ENCODE assay signal across 16 mouse cellular contexts in genomic region chr13:57660523-57660922, GRCm38 (mm10).
DNase-seq lines count a peak whose midpoint lies in the region; ATAC-seq and TF ChIP-seq lines count a peak whose summit lies in the region.
"Had no signal": no experiment of that assay in that cellular context is flagged by ENCODE, and none has a peak within 500 bp of the region (broad histone marks: within the 10 kb centered on the region; RNA-seq: fewer than 3 reads in every experiment).

No protein-coding gene starts in this region.

- no peak overlapping the region for H3K4me3 ChIP-seq in forebrain, embryonic 10.5 days
- H3K4me3 ChIP-seq in forebrain, postnatal 0 days (ENCODE audit: low read depth, low read length), result no peak overlapping the region
- no peak overlapping the region for H3K4me3 ChIP-seq in midbrain, embryonic 10.5 days
- no peak overlapping the region for H3K4me3 ChIP-seq in midbrain, embryonic 13.5 days (replicated peaks)
- H3K4me3 ChIP-seq in liver, embryonic 15.5 days (replicated peaks), result peak overlapping the region; percentile 20; the same call in 1 of the 2 replicates
- H3K4me3 ChIP-seq: embryonic facial prominence, embryonic 13.5 days; forebrain, embryonic 15.5 days; heart, embryonic 13.5 days had no signal

- H3K4me1 ChIP-seq in forebrain, embryonic 10.5 days, result peaks cover 7% of the 10 kb centered on the region; the same call in 1 of the 2 replicates
- no peaks in the 10 kb centered on the region for H3K4me1 ChIP-seq in forebrain, postnatal 0 days (ENCODE audit: insufficient read depth)
- H3K4me1 ChIP-seq in midbrain, embryonic 10.5 days, result no peaks in the 10 kb centered on the region
- H3K4me1 ChIP-seq in midbrain, embryonic 13.5 days (replicated peaks), result no peaks in the 10 kb centered on the region
- H3K4me1 ChIP-seq in liver, embryonic 15.5 days (replicated peaks), result peaks cover 58% of the 10 kb centered on the region
- H3K4me1 ChIP-seq: forebrain, embryonic 15.5 days had no signal

- no peaks in the 10 kb centered on the region for H3K36me3 ChIP-seq in forebrain, embryonic 10.5 days (replicated peaks)
- H3K36me3 ChIP-seq in forebrain, postnatal 0 days (ENCODE audit: insufficient read depth), result no peaks in the 10 kb centered on the region
- no peaks in the 10 kb centered on the region for H3K36me3 ChIP-seq in midbrain, embryonic 10.5 days
- no peaks in the 10 kb centered on the region for H3K36me3 ChIP-seq in midbrain, embryonic 13.5 days
- H3K36me3 ChIP-seq in liver, embryonic 15.5 days (replicated peaks), result no peaks in the 10 kb centered on the region
- H3K36me3 ChIP-seq: embryonic facial prominence, embryonic 13.5 days; forebrain, embryonic 15.5 days; heart, embryonic 13.5 days had no signal

- H3K27ac ChIP-seq in forebrain, embryonic 10.5 days, result peak overlapping the region; percentile 62
- no peak overlapping the region for H3K27ac ChIP-seq in forebrain, postnatal 0 days (ENCODE audit: low read depth, low read length)
- 0 out of 2 replicates have a peak overlapping the region, but pooled peaks have one; percentile 3 for H3K27ac ChIP-seq in midbrain, embryonic 10.5 days (replicated peaks)
- no peak overlapping the region for H3K27ac ChIP-seq in midbrain, embryonic 13.5 days
- peak overlapping the region; percentile 78 for H3K27ac ChIP-seq in liver, embryonic 15.5 days (replicated peaks)
- H3K27ac ChIP-seq: embryonic facial prominence, embryonic 13.5 days; forebrain, embryonic 15.5 days; heart, embryonic 13.5 days; hindbrain, embryonic 14.5 days had no signal

- TF ChIP-seq CTCF in forebrain, postnatal 0 days (IDR thresholded peaks at IDR 0.05; ENCODE audit: low read depth), result no peak

- 92% methylated on average over 2 of the region's 2 CpGs for WGBS in forebrain, embryonic 10.5 days
- WGBS in forebrain, postnatal 0 days, result 83% methylated on average over 2 of the region's 2 CpGs
- 79% methylated on average over 2 of the region's 2 CpGs for WGBS in midbrain, embryonic 10.5 days
- 85% methylated on average over 2 of the region's 2 CpGs for WGBS in midbrain, embryonic 13.5 days
- WGBS in liver, embryonic 15.5 days (ENCODE audit: insufficient replicate concordance), result 33% methylated on average over 2 of the region's 2 CpGs

- ATAC-seq in forebrain, postnatal 0 days, result no peak
- ATAC-seq in midbrain, embryonic 13.5 days, result no peak
- ATAC-seq in liver, embryonic 15.5 days (ENCODE audit: insufficient read depth), result peak; percentile 79
- no peak for ATAC-seq in megakaryocyte-erythroid progenitor cell, adult 5-6 weeks (replicated peaks; ENCODE audit: low FRiP score, low TSS enrichment, poor library complexity, severe bottlenecking)
- ATAC-seq: forebrain, embryonic 15.5 days had no signal

- no peak overlapping the region for H3K9ac ChIP-seq in forebrain, postnatal 0 days
- no peak overlapping the region for H3K9ac ChIP-seq in midbrain, embryonic 13.5 days (replicated peaks)
- peak overlapping the region; percentile 45 for H3K9ac ChIP-seq in liver, embryonic 15.5 days
- H3K9ac ChIP-seq: embryonic facial prominence, embryonic 13.5 days; forebrain, embryonic 15.5 days; heart, embryonic 13.5 days; hindbrain, embryonic 14.5 days had no signal

- H3K4me2 ChIP-seq in forebrain, postnatal 0 days (ENCODE audit: low read depth), result no peak overlapping the region
- no peak overlapping the region for H3K4me2 ChIP-seq in midbrain, embryonic 13.5 days (replicated peaks)
- H3K4me2 ChIP-seq in liver, embryonic 15.5 days, result peak overlapping the region; percentile 54
- H3K4me2 ChIP-seq: embryonic facial prominence, embryonic 13.5 days; forebrain, embryonic 15.5 days; heart, embryonic 13.5 days; hindbrain, embryonic 14.5 days had no signal

- H3K9me3 ChIP-seq in forebrain, embryonic 10.5 days, result no peaks in the 10 kb centered on the region
- no peaks in the 10 kb centered on the region for H3K9me3 ChIP-seq in forebrain, postnatal 0 days (ENCODE audit: low read length)
- H3K9me3 ChIP-seq in midbrain, embryonic 10.5 days (replicated peaks), result no peaks in the 10 kb centered on the region
- H3K9me3 ChIP-seq in midbrain, embryonic 13.5 days, result no peaks in the 10 kb centered on the region
- H3K9me3 ChIP-seq in liver, embryonic 15.5 days (replicated peaks), result no peaks in the 10 kb centered on the region
- H3K9me3 ChIP-seq: embryonic facial prominence, embryonic 13.5 days; forebrain, embryonic 15.5 days; heart, embryonic 13.5 days had no signal

- H3K27me3 ChIP-seq in forebrain, embryonic 10.5 days (ENCODE audit: poor library complexity, severe bottlenecking), result no peaks in the 10 kb centered on the region
- H3K27me3 ChIP-seq in forebrain, postnatal 0 days (ENCODE audit: insufficient read depth, low read length), result no peaks in the 10 kb centered on the region
- no peaks in the 10 kb centered on the region for H3K27me3 ChIP-seq in midbrain, embryonic 10.5 days (ENCODE audit: low read depth, poor library complexity, severe bottlenecking)
- no peaks in the 10 kb centered on the region for H3K27me3 ChIP-seq in midbrain, embryonic 13.5 days
- no peaks in the 10 kb centered on the region for H3K27me3 ChIP-seq in liver, embryonic 15.5 days
- H3K27me3 ChIP-seq: forebrain, embryonic 15.5 days had no signal

- DNase-seq in forebrain, embryonic 10.5 days (ENCODE audit: extremely low spot score, low spot score), result no peak
- no peak for DNase-seq in forebrain, postnatal 0 days
- DNase-seq in midbrain, embryonic 10.5 days (ENCODE audit: low spot score), result no peak
- DNase-seq in layer of hippocampus, adult 11-12 months (ENCODE audit: low spot score), result no peak
- DNase-seq: cerebellum, adult 11-12 months; cerebellum, adult 9-11 months; cerebellum, postnatal 36 days; heart, adult 18-20 months; heart, postnatal 4 days had no signal

Comparison
In these comparisons a context has a peak if more than half of its experiments do, and no peak if none do; other contexts are left out.
1. H3K27ac ChIP-seq: peak in forebrain, embryonic 10.5 days (single experiment), midbrain, embryonic 10.5 days (single experiment) and liver, embryonic 15.5 days (single experiment); none in forebrain, postnatal 0 days (single experiment) and midbrain, embryonic 13.5 days (single experiment).